Mouse (Mus musculus) hindbrain, embryonic 11.5 days (tissue): Measurements from ENCODE around the gene Rab11fip5. TPM values are rescaled to one million over a fixed set of nuclear protein-coding genes. Genes with fewer than 3 reads are reported as not detected.

Source experiments
- polyA plus RNA-seq: library from polyadenylated mRNA; unstranded; fragments of >200 nt; fragmentation: Nextera tagmentation; extraction: Ambion mirVana; gene quantifications from 2 replicates; pipeline ENCODE4 v1.2.1, GENCODE M21; 2014

Gene Rab11fip5
- polyA plus RNA-seq, 1 experiment from 2014 or later: 4.6 TPM

Other genes starting within 250 kb of the Rab11fip5 start
- gene Spr, start 236.9 kb downstream of the Rab11fip5 start, polyA plus RNA-seq: 42.8 and 52.0 TPM in 2 replicates
- gene Emx1, start 187.2 kb downstream of the Rab11fip5 start, polyA plus RNA-seq: 0.13 TPM in 1 of 2 replicates, not detected in the other
- gene Sfxn5, start 41.2 kb downstream of the Rab11fip5 start, polyA plus RNA-seq: 5.1 and 6.2 TPM in 2 replicates
- gene Noto, start 49.3 kb upstream of the Rab11fip5 start, polyA plus RNA-seq: not detected in 2 replicates
- gene Smyd5, start 57.4 kb upstream of the Rab11fip5 start, polyA plus RNA-seq: 52.4 and 53.1 TPM in 2 replicates
- 644 and 685 TPM in 2 replicates for gene Cct7, start 76.9 kb upstream of the Rab11fip5 start, polyA plus RNA-seq
- 25.5 and 28.1 TPM in 2 replicates for gene Pradc1, start 77.3 kb upstream of the Rab11fip5 start, polyA plus RNA-seq
- gene Fbxo41, start 128.4 kb upstream of the Rab11fip5 start, polyA plus RNA-seq: 0.89 and 0.93 TPM in 2 replicates
- not detected in 2 replicates for gene Egr4, start 139.0 kb upstream of the Rab11fip5 start, polyA plus RNA-seq
- 7.8 and 10.4 TPM in 2 replicates for gene Alms1, start 212.9 kb upstream of the Rab11fip5 start, polyA plus RNA-seq